Mouse (Mus musculus) left cerebral cortex, postnatal 36 days (tissue): ENCODE data around the gene Psmd12. TPM values are rescaled to one million over a fixed set of nuclear protein-coding genes. Genes with fewer than 3 reads are reported as not detected.
A peak's percentile ranks its signal among the peaks of the same experiment; 100 is the strongest.

Experiments
- DNase-seq, 2 experiments: peaks; one replicate each; pipeline ENCODE4 v3.0.0; 2021 to 2022; ENCODE audit warnings: low spot score in 2 of 2, mixed read lengths in 1 of 2
- intact Hi-C: fragments of 180-260 bp; cut with DNase I; formaldehyde crosslinking; loops from one replicate; pipeline ENCODE4 v1.15.1; 2025
- total RNA-seq, 2 experiments: library from RNA; stranded (reverse); gene quantifications; 2 replicates each; pipeline ENCODE4 v1.2.3; 2021

Psmd12 gene
- total RNA-seq, 2 experiments from 2014 or later: 66.2 to 67.0 TPM

DNA sequence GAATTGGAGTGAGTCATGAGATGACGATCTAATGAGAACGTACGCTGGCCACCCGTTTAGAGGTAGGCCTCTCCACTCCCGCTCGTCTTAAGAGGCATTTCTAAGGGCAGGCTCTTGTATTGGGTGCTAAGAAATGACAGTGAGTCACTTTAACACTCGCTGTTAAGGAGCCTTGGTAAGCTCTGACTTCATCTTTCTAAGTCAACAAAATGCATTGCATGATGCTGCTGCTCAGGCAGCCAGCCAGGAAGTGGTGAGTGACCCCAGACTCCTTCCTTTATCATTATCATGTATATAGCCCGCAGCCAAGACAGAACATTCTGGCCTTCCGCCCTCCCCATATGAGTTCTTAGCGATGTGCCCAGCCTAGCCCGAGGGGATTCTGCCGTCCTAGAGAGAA is 21.0 kb upstream of the Psmd12 start:
- intact Hi-C loops: no loop called here
- DNase-seq: no peak

DNA sequence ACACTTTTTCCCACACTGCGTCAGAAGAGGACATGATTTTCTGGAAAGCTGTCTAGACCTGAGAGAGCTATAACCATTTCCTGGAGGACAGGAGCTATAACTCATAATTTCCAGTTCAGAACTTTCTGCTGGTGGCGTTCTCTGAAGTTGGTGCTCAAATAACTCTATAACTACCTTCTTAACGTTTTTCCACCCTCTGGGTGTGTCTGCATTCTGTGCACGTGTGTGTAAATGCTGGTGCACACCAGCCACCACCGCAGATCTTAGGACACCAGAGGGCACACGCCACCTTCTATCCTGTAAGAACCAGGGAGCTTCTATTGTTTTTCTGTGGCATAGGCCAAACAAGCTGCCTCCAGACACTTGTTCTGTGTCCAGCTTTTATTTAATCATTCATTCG is 20.3 kb upstream of the Psmd12 start:
- intact Hi-C loops: no loop called here
- DNase-seq: no peak

DNA sequence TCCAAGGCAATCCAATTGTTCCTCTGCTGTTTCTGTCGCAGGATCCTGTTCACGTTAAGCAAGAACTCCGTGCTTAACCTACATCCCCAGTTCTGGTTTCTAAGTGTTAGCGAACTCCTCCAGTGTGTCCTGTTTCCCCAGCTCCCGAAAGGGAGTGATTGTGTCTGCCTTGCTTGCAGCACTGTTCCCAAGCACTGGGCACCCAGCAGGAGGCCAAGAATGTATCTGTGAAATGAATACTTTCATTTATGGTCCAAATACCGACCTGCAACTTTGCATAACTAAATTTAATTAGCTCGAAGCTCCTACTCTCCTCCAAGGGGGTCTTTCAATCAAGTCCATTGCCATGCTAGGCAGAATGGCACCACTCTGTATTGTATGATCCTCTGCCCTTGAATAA is 19.5 kb upstream of the Psmd12 start:
- DNase-seq: no peak
- intact Hi-C loops: no loop called here

GRCm38 (mm10) chr11:107462478-107462877 is 16.8 kb upstream of the Psmd12 start:
- intact Hi-C loops: no loop called here
- DNase-seq: no peak

DNA sequence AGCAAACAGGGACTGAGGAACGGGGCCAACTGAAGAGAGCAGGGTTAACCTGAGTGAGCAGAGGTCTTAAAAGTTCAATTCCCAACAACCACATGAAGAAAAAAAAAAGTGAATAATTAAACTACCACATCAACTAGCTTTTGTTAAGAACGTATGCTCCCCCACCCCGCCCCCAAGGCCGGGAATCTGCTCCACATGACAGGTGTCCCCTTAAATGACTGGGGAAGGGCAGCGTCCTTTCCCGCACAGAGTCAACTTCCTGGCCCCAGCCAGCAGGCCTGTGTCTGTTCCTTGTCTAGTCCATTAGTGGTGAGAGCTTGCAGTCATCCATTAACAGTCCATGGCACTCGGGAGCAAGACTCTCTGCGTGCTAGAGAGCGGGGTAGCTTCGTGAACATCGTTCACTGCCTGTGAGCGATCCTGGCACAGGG is 16.0 kb upstream of the Psmd12 start:
- intact Hi-C loops: no loop called here
- DNase-seq: no peak

GRCm38 (mm10) chr11:107464141-107464540 is 15.1 kb upstream of the Psmd12 start:
- intact Hi-C loops: no loop called here
- DNase-seq: no peak

DNA sequence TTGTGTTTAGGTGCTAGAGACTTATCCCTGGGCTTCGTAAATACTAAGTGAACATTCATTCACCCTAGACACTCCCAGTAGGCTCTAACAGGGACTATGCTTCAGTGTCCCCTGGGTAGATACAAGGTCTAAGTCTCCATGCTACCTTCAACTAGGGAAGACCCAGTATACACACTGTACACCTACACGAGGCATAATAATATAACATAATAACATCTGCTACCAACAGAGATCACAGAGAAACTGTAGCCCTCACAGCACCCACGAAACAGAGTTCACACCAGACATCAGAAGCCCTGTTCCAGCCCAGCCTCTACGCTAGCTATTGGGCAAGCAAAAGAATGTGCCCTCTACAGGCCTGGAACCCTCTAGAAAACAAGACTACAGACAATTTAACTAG is 14.2 kb upstream of the Psmd12 start:
- DNase-seq: no peak
- intact Hi-C loops: loop anchor here (5.0 kb wide), 1 partner anchor 53 kb away; no protein-coding TSS in a partner anchor

GRCm38 (mm10) chr11:107465969-107466368 is 13.3 kb upstream of the Psmd12 start:
- intact Hi-C loops: loop anchor here (5.0 kb wide), 1 partner anchor 54 kb away; no protein-coding TSS in a partner anchor
- no peak for DNase-seq

- intact Hi-C loops: loop anchor here (5.0 kb wide), 1 partner anchor 54 kb away; no protein-coding TSS in a partner anchor
- no peak for DNase-seq
These were observed 12.5 kb upstream of the Psmd12 start for GRCm38 (mm10) chr11:107466611-107467391.

DNA sequence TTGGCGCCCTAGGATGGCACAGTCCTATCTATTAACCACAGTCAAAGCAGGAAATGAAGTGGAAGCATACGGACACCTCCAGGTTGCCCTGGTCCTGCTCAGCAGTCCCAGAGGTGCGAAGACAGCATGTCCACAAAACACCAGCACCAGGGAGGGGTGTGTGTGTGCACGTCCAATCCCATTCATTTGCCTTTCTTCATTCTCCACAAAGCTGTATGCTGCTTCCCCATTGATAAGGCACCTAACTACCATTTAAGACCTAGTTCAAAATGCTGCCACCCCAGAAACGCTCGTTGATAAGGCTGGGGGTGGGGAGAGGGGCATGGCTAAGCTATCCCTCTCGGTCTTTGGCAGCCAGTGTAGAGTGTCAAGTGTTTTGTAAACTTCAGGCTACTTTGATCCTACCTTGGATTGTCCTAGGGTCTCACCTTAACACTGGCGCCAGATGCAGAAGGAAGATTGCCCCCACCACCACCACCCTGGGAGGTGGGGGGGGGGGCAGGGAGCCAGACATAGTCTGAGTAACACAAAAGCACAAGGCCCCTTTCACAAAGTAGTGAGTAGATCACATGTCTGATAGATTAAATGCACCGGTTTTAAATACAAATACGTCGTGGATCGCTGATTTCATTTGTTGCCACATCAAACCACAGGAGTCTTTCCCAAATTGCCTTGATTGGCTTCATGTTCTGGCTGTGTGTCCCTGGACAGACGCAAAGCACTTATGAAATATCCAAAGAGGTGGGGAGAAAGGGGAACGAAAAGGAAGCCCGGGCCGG is 10.8 kb upstream of the Psmd12 start:
- intact Hi-C loops: loop anchor here (2.0 to 5.0 kb wide), 4 partner anchors 56 to 254 kb away; no protein-coding TSS in a partner anchor
- DNase-seq: no peak

DNA sequence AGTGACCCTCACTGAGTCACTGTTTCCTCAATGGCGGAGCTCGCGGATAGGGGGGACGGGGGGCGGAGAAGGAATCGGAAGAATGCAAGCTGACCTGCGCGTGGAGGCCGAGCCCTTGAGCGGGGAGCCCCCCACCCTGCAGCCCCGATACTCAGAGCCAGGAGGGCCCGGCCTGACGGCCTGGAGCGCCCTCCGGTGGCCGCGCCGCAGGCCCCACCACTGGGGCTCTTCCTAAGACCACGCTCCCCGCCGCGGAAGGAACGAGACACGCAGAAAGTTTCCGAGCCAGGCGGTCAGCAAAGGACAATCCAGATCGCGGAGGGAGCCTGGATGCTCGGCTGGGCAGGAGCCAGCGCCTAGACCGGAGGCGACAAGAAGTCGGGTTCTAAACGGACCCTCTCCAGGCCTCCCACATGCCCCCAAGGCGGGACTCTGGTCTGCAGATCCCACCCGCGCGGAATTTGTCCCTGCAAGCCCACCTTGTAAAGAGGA is 10.2 kb upstream of the Psmd12 start:
- intact Hi-C loops: loop anchor here (2.0 to 5.0 kb wide), 4 partner anchors 57 to 254 kb away; no protein-coding TSS in a partner anchor
- DNase-seq: peak; percentile 78

DNA sequence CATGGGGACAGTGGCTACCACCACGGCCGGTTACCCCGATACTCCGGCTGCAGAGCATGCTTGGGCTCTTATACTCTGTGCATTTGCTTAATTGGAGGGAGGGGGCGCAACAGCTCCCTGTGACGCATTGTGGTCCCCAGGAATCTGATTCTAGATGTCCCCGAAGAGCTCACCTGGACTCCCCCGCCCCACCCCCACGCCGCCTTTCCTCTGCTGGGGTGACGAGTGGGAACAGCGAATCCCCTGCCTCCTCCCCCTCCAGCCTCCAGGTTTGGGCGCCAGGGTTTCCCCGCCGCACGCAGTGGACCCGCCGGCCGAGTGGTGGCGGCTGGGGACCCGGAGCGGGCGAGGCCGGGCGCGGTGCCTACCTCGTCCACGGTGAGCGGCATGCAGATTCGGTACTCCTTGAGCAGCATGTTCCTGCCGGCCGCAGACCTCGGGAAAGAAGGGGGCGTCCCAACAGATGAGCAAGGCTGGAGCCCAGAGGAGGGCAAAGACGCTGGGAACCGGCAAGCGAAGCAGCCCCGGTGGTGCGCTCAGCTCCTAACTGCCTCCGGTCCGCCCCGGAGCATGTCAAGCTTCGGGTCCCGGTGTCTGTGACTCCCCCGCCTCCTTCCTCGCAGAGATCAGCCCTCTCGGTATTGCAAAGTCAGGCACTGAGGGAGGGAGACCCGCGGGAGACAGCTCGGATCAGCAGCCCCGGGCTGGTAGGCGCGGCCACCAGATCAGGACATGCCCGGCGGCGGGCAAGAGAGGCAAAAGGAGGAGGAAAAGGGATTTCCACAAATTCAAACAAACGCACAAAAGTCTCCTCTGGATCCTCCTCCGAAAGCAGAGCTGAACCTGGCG is 9.5 kb upstream of the Psmd12 start:
- intact Hi-C loops: loop anchor here (2.0 to 5.0 kb wide), 4 partner anchors 57 to 255 kb away; no protein-coding TSS in a partner anchor
- DNase-seq: peak; percentile 63 to 69

DNA sequence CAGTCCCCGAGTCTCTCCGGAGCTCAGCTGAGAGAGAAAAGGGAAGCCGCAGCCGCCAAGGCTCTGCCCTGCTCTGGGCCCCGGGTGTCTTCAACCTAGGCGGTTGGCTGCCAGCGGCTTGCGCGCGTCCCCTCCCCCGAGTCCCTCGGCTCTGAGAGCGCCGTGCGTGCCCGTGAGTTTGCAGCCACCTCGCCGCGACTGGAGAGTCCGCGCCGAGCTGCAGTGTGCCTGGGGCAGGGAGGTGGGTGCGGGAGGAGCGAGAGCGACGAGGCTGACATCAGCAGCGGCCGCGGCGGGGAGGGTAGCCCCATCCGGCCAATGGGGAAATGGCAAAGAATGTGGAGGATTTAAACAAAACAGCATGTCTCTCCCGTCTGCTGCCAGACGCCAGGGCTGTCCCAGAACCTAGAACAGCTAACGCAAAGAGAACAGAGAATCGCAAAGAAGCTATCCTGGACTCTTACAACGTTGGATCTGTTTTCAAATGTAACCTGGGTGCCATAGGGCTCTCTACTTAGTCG is 8.7 kb upstream of the Psmd12 start, which contains the start of gene Pitpnc1:
Gene Pitpnc1 (minus strand): TSS at position 179 of the 521 bp plus-strand sequence.
- intact Hi-C loops: no loop called here
- peak; percentile 86 to 90 for DNase-seq

- intact Hi-C loops: no loop called here
- DNase-seq: no peak
These were observed 8.1 kb upstream of the Psmd12 start for GRCm38 (mm10) chr11:107471071-107471720.

DNA sequence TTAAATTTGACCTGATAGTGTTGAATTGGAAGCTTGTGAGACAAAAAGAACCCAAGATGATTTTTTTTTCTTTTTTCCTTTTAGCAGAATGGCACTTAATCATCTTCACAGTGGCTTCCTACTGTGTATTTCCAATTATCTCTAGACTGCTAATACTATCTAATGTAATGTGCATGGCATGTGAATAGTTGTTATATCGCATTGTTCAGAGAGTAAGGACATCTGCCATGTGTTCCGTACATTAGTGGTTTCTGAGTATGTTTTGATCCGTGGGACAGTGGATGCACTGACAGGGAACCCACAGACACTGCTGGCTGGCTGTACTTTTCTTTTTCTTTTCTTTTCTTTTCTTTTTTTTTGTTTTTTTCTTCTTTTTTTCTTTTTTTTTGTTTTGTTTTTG is 7.0 kb upstream of the Psmd12 start:
- no peak for DNase-seq
- intact Hi-C loops: no loop called here

GRCm38 (mm10) chr11:107473137-107473820 is 6.0 kb upstream of the Psmd12 start:
- intact Hi-C loops: no loop called here
- DNase-seq: peak in 1 of 2 experiments; percentile 34

- intact Hi-C loops: loop anchor here (1.0 kb wide), 1 partner anchor 291 kb away; the partner anchor contains the start of gene Nol11
These were observed 549 bp downstream of the Psmd12 start for GRCm38 (mm10) chr11:107479862-107480203.

GRCm38 (mm10) chr11:107484341-107484740 is 5.1 kb downstream of the Psmd12 start:
- intact Hi-C loops: no loop called here
- no peak for DNase-seq

More at GRCm38 (mm10) chr11:107479862-107480203, 549 bp downstream of the Psmd12 start:
- DNase-seq: no peak
